In genomic region chr5:123142161-123143157, GRCm38 (mm10) we compare ENCODE assay signal across 8 mouse cellular contexts. TPM values are rescaled to one million over a fixed set of nuclear protein-coding genes. Genes with fewer than 3 reads are reported as not detected.
DNase-seq lines count a peak whose midpoint lies in the region; ATAC-seq and TF ChIP-seq lines count a peak whose summit lies in the region.

Gene Setd1b (plus strand): TSS chr5:123142193.

- peak within 1 kb of the TSS; percentile 100 for H3K27ac ChIP-seq in layer of hippocampus, adult 2 months
- H3K27ac ChIP-seq in forebrain, embryonic 10.5 days, result peak within 1 kb of the TSS; percentile 100
- peak within 1 kb of the TSS; percentile 100 for H3K27ac ChIP-seq in stomach, embryonic 15.5 days

- under 1% methylated on average over 91 of the region's 103 CpGs for WGBS in forebrain, embryonic 10.5 days
- whole genome bisulfite sequencing in stomach, embryonic 15.5 days, result under 1% methylated on average over 84 of the region's 103 CpGs

- H3K27me3 ChIP-seq in forebrain, embryonic 10.5 days (ENCODE audit: poor library complexity, severe bottlenecking), result no peaks in the 10 kb centered on the region
- H3K27me3 ChIP-seq in stomach, embryonic 15.5 days (replicated peaks), result no peaks in the 10 kb centered on the region

- peak within 1 kb of the TSS; percentile 76 for H3K4me3 ChIP-seq in layer of hippocampus, adult 2 months
- H3K4me3 ChIP-seq in forebrain, embryonic 10.5 days, result peak within 1 kb of the TSS; percentile 98
- H3K4me3 ChIP-seq in stomach, embryonic 15.5 days (replicated peaks), result peak within 1 kb of the TSS; percentile 90

- 0 out of 2 replicates have a peak, but pooled peaks have one; percentile 19 for ATAC-seq in stomach, embryonic 15.5 days (ENCODE audit: insufficient read depth, low FRiP score, low read depth)

- DNase-seq in layer of hippocampus, adult 2 months (ENCODE audit: low spot score in 2 of 2), result no peak
- no peak for DNase-seq in layer of hippocampus, adult 9-10 months (ENCODE audit: low spot score)
- DNase-seq in adrenal gland, postnatal 10 days, result peak; percentile 70
- peak; percentile 73 for DNase-seq in forebrain, embryonic 10.5 days (ENCODE audit: extremely low spot score, low spot score)
- DNase-seq in heart, postnatal 4 days, result peak; percentile 63
- DNase-seq in left cerebral cortex, adult 8-10 months (ENCODE audit: low spot score in 2 of 2), result peak in 1 of 2 experiments; percentile 25
- peak; percentile 66 for DNase-seq in mesoderm, embryonic 11.5 days (ENCODE audit: low read depth, low spot score)

- peaks cover 68% of the 10 kb centered on the region for H3K4me1 ChIP-seq in forebrain, embryonic 10.5 days
- H3K4me1 ChIP-seq in stomach, embryonic 15.5 days, result peaks cover 27% of the 10 kb centered on the region

- H3K9ac ChIP-seq in stomach, embryonic 15.5 days, result peak within 1 kb of the TSS; percentile 98

- H3K4me2 ChIP-seq in stomach, embryonic 15.5 days, result peak within 1 kb of the TSS; percentile 90

- peak; percentile 30; the same call in 1 of the 2 replicates for TF ChIP-seq CTCF in layer of hippocampus, adult 2 months (conservative IDR thresholded peaks at IDR 0.05)

- H3K9me3 ChIP-seq in forebrain, embryonic 10.5 days, result no peaks in the 10 kb centered on the region
- no peaks in the 10 kb centered on the region for H3K9me3 ChIP-seq in stomach, embryonic 15.5 days

- peaks cover 36% of the 10 kb centered on the region for H3K36me3 ChIP-seq in forebrain, embryonic 10.5 days (replicated peaks)
- H3K36me3 ChIP-seq in stomach, embryonic 15.5 days, result peaks cover 11% of the 10 kb centered on the region

RNA-seq across cellular contexts. Expression of gene Setd1b, which starts in this region (rescaled TPM):
- total RNA-seq in layer of hippocampus, adult 2 months (2021), result 10 to 100 TPM; 31.2 to 39.4 TPM
- 10 to 100 TPM; 19.5 to 27.4 TPM for total RNA-seq in adrenal gland, postnatal 10 days (2021)
- 7.6 and 8.1 TPM in 2 replicates for polyA plus RNA-seq in forebrain, embryonic 10.5 days (2016; fragmentation: Nextera tagmentation; extraction: Ambion mirVana)
- total RNA-seq in heart, postnatal 4 days (2021), result 10 to 100 TPM; 22.2 to 23.0 TPM
- total RNA-seq in left cerebral cortex, adult 8-10 months (2022), result 10 to 100 TPM; 29.3 to 35.8 (median 32.5) TPM
- 9.4 and 9.6 TPM in 2 replicates for polyA plus RNA-seq in stomach, embryonic 15.5 days (2015; fragmentation: Nextera tagmentation; extraction: Ambion mirVana)

Comparison
In these comparisons a context has a peak if more than half of its experiments do, and no peak if none do; other contexts are left out.
1. DNase-seq: peak in adrenal gland, postnatal 10 days (single experiment), forebrain, embryonic 10.5 days (single experiment), heart, postnatal 4 days (single experiment) and mesoderm, embryonic 11.5 days (single experiment); none in layer of hippocampus, adult 2 months (0 of 2) and layer of hippocampus, adult 9-10 months (single experiment).
2. Peak in every context shown above with its lines, with median percentiles within 50 percentile points of each other: H3K27ac ChIP-seq and H3K4me3 ChIP-seq.